Mouse (Mus musculus) heart, postnatal 0 days (tissue): ENCODE measurements around the gene Spsb1.

ENCODE experiments used
- CTCF ChIP-seq: IDR thresholded peaks from 2 replicates; pipeline ENCODE4 v1.5.1; 2016; ENCODE audit warnings: antibody characterized with exemption, control low read depth, low read depth
- EP300 ChIP-seq: IDR thresholded peaks from 2 replicates; pipeline ENCODE4 v1.6.1; 2016; ENCODE audit warnings: antibody characterized with exemption, low read depth

- TF ChIP-seq CTCF (no peak), EP300 (no peak)
These were observed 36.3 kb upstream of the Spsb1 start for GRCm38 (mm10) chr4:149990954-149991633.
